Comparison of ENCODE assay signal across 13 mouse cellular contexts in genomic region chr11:59530870-59531535, GRCm38 (mm10). TPM values are rescaled to one million over a fixed set of nuclear protein-coding genes. Genes with fewer than 3 reads are reported as not detected.
DNase-seq lines count a peak whose midpoint lies in the region; ATAC-seq lines count a peak whose summit lies in the region.
"Had no signal": no experiment of that assay in that cellular context is flagged by ENCODE, and none has a peak within 500 bp of the region (broad histone marks: within the 10 kb centered on the region; RNA-seq: fewer than 3 reads in every experiment).

No protein-coding gene starts in this region.

- H3K9ac ChIP-seq in embryonic facial prominence, embryonic 12.5 days, result no peak overlapping the region
- no peak overlapping the region for H3K9ac ChIP-seq in heart, embryonic 12.5 days

- H3K4me1 ChIP-seq in embryonic facial prominence, embryonic 12.5 days, result peaks cover 7% of the 10 kb centered on the region; the same call in 1 of the 2 replicates
- H3K4me1 ChIP-seq in heart, embryonic 12.5 days (replicated peaks), result no peaks in the 10 kb centered on the region

- WGBS in embryonic facial prominence, embryonic 12.5 days, result 77% methylated on average over 6 of the region's 6 CpGs
- 74% methylated on average over 6 of the region's 6 CpGs for WGBS in heart, embryonic 12.5 days

- H3K27me3 ChIP-seq in embryonic facial prominence, embryonic 12.5 days, result no peaks in the 10 kb centered on the region
- H3K27me3 ChIP-seq in heart, embryonic 12.5 days (replicated peaks), result no peaks in the 10 kb centered on the region; the same call in 1 of the 2 replicates

- no peak overlapping the region for H3K4me2 ChIP-seq in embryonic facial prominence, embryonic 12.5 days (replicated peaks)
- no peak overlapping the region for H3K4me2 ChIP-seq in heart, embryonic 12.5 days

- DNase-seq in left cerebral cortex, adult 18-20 months (ENCODE audit: low spot score in 2 of 2), result peak; percentile 32 to 62
- DNase-seq in left cerebral cortex, adult 11 months (ENCODE audit: low spot score), result no peak
- peak; percentile 90 for DNase-seq in cerebellum, adult 11-12 months
- DNase-seq in right cerebral cortex, postnatal 10 days (ENCODE audit: low spot score in 2 of 2), result peak; percentile 47 to 65
- no peak for DNase-seq in urinary bladder, adult 2 months (ENCODE audit: low spot score)
- DNase-seq in kidney, postnatal 14 days, result no peak
- DNase-seq: heart, postnatal 36 days; thymus, postnatal 14 days had no signal

- no peak overlapping the region for H3K27ac ChIP-seq in embryonic facial prominence, embryonic 12.5 days
- H3K27ac ChIP-seq in heart, embryonic 12.5 days (ENCODE audit: poor library complexity, severe bottlenecking), result no peak overlapping the region

- peak; percentile 35; the same call in 1 of the 2 replicates for ATAC-seq in embryonic facial prominence, embryonic 12.5 days (ENCODE audit: insufficient number of reproducible peaks, insufficient read depth, low FRiP score, low TSS enrichment)
- ATAC-seq in heart, embryonic 12.5 days (ENCODE audit: insufficient number of reproducible peaks, low FRiP score), result no peak

- H3K4me3 ChIP-seq in embryonic facial prominence, embryonic 12.5 days, result no peak overlapping the region
- no peak overlapping the region for H3K4me3 ChIP-seq in heart, embryonic 12.5 days

- no peaks in the 10 kb centered on the region for H3K9me3 ChIP-seq in embryonic facial prominence, embryonic 12.5 days
- no peaks in the 10 kb centered on the region for H3K9me3 ChIP-seq in heart, embryonic 12.5 days (replicated peaks)
- H3K9me3 ChIP-seq: G1E had no signal

- H3K36me3 ChIP-seq in embryonic facial prominence, embryonic 12.5 days, result no peaks in the 10 kb centered on the region
- H3K36me3 ChIP-seq in heart, embryonic 12.5 days, result no peaks in the 10 kb centered on the region
- H3K36me3 ChIP-seq: G1E had no signal

RNA-seq across cellular contexts. Expression of gene Zkscan17, which starts 4.5 kb away (rescaled TPM):
- total RNA-seq in left cerebral cortex, adult 18-20 months (2021), result 10 to 100 TPM in 1 of 2 experiments, 1 to 10 TPM in 1; 8.1 to 11.1 TPM
- polyA plus RNA-seq in embryonic facial prominence, embryonic 12.5 days (2016; fragmentation: Nextera tagmentation; extraction: Ambion mirVana), result 28.3 and 29.9 TPM in 2 replicates
- 18.1 and 18.4 TPM in 2 replicates for polyA plus RNA-seq in heart, embryonic 12.5 days (2016; fragmentation: Nextera tagmentation; extraction: Ambion mirVana)
- polyA plus RNA-seq in urinary bladder, adult 2 months (2012; rRNA removed), result 8.3 and 13.8 TPM in 2 replicates

RNA-seq across cellular contexts. Expression of gene Nlrp3, which starts 10.4 kb away (rescaled TPM):
- total RNA-seq in left cerebral cortex, adult 18-20 months (2021), result 1 to 10 TPM; 1.0 to 1.1 TPM
- 0.08 and 0.25 TPM in 2 replicates for polyA plus RNA-seq in embryonic facial prominence, embryonic 12.5 days (2016; fragmentation: Nextera tagmentation; extraction: Ambion mirVana)
- 0.08 and 0.09 TPM in 2 replicates for polyA plus RNA-seq in heart, embryonic 12.5 days (2016; fragmentation: Nextera tagmentation; extraction: Ambion mirVana)
- 0.70 and 0.75 TPM in 2 replicates for polyA plus RNA-seq in urinary bladder, adult 2 months (2012; rRNA removed)
- polyA plus RNA-seq: G1E had no signal

RNA-seq across cellular contexts. Expression of gene Olfr222, which starts 45.0 kb away (rescaled TPM):
- not detected for total RNA-seq in left cerebral cortex, adult 18-20 months (2021)
- 0.09 TPM in 1 of 2 replicates, not detected in the other for polyA plus RNA-seq in embryonic facial prominence, embryonic 12.5 days (2016; fragmentation: Nextera tagmentation; extraction: Ambion mirVana)
- polyA plus RNA-seq in heart, embryonic 12.5 days (2016; fragmentation: Nextera tagmentation; extraction: Ambion mirVana), result not detected in 2 replicates
- not detected in 2 replicates for polyA plus RNA-seq in urinary bladder, adult 2 months (2012; rRNA removed)
- total RNA-seq: G1E; heart, postnatal 36 days; left cerebral cortex, adult 8-10 months; megakaryocyte, adult 5-6 weeks had no signal
- polyA plus RNA-seq: G1E had no signal

RNA-seq across cellular contexts. Expression of gene Zfp867, which starts 58.7 kb away (rescaled TPM):
- total RNA-seq in left cerebral cortex, adult 18-20 months (2021), result 1 to 10 TPM; 3.4 to 3.5 TPM
- polyA plus RNA-seq in embryonic facial prominence, embryonic 12.5 days (2016; fragmentation: Nextera tagmentation; extraction: Ambion mirVana), result 8.7 and 10.1 TPM in 2 replicates
- 5.2 and 6.2 TPM in 2 replicates for polyA plus RNA-seq in heart, embryonic 12.5 days (2016; fragmentation: Nextera tagmentation; extraction: Ambion mirVana)
- 5.6 and 6.2 TPM in 2 replicates for polyA plus RNA-seq in urinary bladder, adult 2 months (2012; rRNA removed)

Comparison
In these comparisons a context has a peak if more than half of its experiments do, and no peak if none do; other contexts are left out.
1. DNase-seq: peak in left cerebral cortex, adult 18-20 months (2 of 2), cerebellum, adult 11-12 months (single experiment) and right cerebral cortex, postnatal 10 days (2 of 2); none in left cerebral cortex, adult 11 months (single experiment), urinary bladder, adult 2 months (single experiment) and kidney, postnatal 14 days (single experiment).